Mouse (Mus musculus): ENCODE data around the gene Adcy6.
"Not testable (repeated sequence)": the region's sequence is repeated elsewhere in the genome, so short reads cannot be mapped to it uniquely, and the experiment has no call there.

The Adcy6 gene

DNA sequence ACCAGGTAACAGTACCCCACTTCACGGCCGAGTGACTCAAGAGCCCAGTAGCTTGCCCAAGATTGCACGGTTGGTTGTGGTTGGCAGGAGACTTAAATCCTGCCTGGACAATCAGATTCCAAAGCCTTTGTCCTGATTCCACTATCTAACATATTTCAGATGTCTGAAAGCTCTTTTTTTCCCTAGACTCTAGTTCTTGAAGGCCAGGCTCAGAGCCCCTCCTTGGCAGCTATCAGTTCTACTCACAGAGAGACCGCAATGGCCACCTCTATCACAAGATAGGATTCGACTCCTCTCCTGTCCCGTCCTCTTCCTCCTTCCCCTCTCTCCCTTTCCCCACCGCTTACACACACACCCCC lies 8.1 kb downstream of the Adcy6 start:
- no peak for DNase-seq

DNA sequence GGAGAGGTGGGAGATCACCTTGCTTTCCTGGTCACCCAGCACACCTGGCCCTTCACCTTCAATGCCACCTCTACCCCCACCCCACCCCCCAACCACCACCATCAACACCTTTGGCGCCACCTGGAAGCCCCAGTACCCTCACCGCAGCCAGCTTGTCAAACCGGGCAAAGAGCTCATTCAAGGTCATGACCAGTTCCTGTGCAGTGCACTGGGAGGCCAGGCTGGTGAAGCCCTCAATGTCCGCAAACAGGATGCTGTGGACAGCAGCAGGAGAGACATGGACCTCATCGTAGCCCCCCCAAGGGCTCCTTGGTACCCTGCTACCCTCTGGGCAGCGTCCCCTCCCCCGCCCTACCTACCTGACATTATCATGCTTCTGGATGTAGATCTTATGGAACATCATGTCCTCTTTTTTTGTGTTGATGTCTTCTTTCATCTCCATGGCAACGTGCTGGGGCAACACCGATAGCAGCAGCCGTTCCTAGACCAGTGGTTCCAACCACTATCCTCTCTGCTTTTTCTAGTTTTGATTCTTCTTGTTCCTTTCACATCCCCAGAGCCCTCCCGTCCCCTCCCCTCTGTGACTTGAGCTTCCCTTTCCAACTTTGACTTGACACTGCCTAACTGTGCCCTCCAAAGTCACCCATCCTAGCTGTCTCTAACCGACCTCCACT lies 9.7 kb downstream of the Adcy6 start:
- no peak for DNase-seq

DNA sequence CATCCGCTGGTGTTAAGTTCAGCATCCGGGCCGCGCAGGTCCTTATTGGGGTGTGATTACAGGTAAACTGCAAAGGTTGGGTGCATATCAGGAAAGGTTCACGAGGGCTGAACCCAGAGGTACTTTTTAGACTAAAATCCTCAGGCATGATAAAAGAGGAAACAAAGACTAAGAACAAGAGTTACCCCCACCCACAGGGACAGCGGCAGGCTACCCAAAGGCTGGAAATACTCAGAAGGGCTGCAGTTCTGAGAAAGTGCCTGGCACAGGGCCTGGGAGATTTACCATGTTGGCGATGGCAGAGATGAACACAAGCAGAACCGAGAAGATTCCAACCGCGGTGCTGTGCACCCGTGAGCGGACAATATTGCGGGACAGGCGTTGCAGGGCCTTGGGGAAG lies 13.3 kb downstream of the Adcy6 start:
- DNase-seq = no peak

DNA sequence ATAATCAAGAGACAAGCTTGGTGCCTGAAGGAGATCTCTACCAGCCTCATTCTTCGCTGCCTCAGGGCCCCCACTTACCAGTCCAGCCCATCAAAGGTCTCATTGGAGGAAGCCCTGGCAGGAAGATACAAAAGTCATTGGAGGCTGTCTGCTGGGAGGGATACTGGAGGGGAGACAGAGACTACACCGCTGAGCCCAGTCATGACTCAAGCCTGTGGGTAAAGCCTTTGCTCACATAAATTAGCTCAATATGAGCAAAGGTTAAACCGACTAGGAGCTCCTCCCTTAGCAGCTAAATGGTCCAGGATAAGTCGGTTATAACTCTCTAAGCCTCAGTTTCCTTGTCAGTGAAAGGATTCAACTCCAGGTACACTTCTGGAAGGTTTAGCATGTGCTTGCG lies 14.8 kb downstream of the Adcy6 start:
- DNase-seq = no peak

DNA sequence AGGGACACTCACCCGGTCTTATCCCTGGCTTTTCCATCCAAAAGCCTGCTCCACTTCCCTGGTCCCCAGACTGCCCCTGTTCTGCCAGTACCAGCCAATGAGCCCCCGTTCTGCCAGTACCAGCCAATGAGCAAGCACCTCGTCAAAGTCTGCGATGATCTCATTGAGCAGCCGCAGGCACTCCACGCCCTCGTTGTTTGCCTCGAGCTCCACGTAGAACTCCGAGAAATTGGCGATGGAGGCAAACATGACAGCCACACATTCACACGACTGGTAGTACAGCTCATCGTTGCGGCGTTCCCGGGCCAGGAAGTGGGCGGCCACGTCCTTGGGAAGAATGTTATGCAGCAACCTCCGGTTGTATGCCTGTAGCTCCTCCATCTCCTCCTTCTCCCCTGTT lies 15.7 kb downstream of the Adcy6 start:
- no peak for DNase-seq

DNA sequence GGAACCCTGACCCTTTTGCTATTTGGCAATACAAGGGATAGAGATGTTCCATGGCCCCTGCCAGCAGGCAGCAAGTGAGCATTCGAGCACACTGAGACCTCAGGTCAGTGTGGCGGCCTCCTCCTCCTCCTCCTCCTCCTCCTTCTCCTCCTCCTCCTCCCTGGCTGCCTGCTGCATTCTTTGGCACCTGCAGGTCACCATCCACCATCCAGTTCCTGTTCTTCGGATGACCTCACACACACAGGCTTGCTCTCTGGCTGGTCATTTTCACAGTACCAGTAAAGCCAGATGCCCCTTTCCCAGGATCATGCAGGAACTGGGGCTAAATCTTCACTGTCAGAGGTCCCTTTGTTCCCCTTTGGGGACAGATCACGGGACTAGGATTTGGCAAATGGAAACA lies 18.5 kb downstream of the Adcy6 start:
- no peak for DNase-seq

DNA sequence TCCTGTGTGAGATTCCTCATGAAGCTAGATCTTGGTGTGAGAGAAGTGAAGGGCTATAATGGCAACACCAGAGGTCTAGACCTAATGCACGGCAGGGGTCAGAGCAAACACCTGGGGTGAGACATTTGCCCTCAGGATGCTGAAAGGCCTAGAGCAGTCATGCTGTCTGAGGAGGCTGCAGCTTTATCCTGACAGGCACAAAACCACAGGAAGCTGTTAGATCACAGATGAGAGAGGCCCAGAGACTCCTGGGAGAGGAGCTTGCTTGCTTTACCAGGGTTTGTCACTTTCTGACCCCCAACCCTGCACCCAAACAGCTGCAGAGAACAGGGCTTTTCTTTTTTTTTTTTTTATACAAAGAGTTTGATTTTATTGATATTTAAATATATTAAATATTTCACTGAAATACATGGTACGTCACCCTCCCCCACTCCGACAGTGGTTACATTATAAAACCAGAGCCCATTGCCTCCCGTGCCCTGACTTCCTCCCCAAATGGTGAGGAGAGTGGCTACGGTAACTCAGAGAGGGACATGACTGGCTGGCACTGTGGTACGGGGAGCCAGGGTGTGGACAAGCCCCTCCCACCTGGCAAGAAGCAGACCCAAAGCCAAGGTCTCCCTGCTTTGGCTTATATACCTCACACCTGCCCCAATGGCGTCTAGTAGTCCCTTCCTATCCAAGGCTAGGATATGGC lies 20.1 kb downstream of the Adcy6 start:
- DNase-seq = no peak

DNA sequence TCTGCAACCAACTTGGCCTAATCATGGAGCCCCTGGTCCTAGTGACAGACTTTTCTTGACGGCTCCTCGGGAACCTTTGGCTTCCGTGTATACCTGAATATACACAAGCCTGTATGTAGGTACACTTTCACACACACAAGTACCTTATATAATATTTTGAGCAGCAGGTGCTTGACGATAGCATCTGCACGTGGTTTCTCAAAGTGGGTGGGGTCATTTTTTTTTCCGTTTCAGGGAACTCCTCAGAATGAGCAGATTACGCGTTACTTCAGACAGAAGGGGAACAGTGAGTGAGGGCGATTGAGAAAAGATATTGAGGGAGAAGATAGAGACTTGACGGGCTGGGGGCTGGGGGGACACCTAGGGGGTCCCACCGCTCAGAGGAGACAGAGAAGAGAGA lies 22.1 kb downstream of the Adcy6 start:
- DNase-seq = no peak

DNA sequence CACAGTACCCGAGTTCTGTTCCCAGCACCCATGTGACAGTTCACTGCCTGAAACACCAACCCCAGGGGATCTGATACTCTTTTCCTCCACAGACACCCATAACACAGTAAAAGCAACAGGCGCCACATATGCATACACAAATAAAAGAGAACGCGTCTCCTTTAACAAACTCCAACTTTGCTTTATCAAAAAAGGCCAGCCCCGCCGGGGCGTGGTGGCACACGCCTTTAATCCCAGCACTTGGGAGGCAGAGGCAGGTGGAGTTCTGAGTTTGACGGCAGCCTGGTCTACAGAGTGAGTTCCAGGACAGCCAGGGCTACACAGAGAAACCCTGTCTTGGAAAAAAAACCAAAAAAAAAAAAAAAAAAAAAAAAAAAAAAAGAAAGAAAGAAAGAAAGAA lies 23.7 kb downstream of the Adcy6 start:
- not testable (repeated sequence) for DNase-seq

DNA sequence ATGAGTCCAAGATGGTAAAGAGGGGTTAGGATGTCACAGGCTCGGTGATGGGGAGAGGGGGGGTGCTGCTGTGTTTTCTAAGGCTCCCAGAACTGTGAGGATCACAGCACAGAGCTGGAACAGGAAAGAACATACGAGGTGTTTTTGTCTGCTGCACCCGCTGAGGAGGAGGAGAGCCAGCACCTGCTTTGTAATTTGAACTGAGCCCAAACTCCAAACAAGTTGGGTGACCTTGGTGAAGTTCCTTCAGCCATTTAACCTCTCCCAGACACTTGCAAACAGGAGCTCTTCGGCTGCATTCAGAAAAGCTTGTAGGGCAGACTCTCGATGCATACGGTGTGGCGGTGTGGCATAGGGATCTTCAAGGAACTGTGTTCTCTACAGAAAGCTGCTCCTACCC lies 24.5 kb downstream of the Adcy6 start:
- DNase-seq = no peak

DNA sequence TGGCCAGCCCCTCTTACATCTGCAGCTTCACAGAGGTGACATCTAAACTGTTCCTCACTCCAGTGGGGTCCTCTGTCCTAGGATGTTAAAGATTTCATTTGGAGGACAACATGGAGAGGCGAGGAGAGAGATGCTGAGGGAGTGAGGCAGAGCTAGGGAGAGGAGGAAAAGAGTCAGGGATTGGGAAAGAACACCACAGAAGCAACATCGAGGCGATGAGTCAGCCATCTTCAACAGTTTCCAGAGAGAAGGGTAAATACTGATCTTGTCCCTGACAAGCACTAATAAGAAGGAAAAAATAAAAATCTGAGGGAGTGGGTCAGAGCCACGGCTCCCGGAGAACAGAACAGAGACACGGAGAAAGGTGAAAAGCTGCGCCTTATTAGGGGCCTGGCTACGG lies 26.9 kb downstream of the Adcy6 start:
- DNase-seq = no peak

DNA sequence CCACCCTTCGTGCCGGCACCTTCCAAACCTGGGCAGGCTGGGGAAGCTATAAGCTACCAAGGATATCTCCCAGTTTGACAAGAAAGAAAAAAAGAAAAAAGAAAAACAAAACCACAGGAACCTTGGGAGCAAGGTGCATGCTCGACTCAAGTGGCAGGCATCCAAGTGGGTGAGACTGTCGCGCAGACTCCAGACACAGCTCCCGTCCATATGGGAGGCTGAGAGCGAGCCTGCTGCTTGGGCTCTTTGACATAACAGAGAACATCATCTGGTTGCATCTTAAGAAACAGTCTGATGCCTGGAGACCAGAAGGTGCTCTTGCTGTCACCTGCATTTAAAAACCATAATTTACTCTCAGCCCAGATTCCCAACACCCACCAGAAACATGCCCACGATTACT lies 27.5 kb downstream of the Adcy6 start:
- DNase-seq = no peak

DNA sequence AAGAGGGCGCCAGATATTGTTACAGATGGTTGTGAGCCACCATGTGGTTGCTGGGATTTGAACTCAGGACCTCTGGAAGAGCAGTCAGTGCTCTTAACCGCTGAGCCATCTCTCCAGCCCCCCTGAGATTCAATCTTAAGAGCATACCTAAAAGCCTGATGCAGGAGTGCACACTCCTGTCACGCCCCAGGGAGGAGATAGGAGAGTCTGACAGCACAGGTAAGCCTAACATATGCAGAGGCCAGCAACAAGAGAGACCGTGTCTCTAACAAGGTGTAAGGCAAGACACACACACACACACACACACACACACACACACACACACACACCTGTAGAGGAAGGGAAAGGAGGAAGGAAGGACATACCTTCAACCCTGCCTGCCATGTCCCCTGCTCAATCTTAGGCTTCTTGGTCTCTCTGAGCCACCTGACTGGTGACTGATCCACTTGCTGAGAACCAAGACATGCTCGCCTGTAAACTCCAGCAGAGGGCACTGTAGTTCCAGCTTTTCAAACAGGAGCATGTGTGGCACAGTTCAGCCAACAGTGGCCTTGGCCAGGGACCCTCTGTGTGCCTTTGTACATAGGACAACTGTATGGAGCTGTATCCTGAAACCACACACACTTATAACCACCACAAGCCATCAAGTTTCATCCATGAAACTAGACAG lies 29.9 kb downstream of the Adcy6 start:
- peak; percentile 93 for DNase-seq

DNA sequence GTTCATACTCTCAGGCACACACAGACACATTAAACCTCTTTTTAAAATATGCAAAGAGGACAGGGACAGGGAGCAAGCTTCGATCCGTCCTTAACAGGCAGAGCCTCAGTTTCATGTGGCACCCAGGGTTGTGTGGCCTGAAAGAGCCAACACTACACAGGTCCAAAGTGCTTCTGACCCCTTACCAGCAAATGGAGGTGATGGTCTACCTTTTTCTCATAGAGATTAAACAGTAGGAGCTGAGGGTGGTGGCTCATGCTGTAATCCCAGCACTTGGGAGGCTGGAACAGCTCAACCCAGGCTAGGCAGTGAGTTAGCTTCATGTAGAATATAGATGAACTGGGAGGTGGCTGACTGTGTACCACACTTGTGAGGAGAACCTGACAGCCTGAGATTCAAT lies 30.6 kb downstream of the Adcy6 start:
- DNase-seq = no peak

DNA sequence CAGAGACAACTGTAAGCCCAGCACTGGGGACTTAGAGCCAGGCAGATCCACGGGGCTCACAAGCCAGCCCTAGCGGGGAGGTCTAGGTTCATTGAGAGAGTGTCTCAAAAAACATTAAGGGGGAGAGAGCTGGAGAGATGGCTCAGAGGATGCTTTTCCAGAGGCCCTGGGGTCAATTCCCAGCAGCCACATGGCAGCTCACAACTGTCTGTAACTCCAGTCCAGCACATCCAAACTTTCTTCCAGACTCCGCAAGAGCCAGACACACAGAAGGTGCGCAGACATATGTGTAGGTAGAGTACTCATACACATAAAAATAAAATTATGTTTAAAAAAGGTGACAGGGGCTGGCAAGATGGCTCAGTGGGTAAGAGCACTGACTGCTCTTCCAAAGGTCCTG lies 36.6 kb downstream of the Adcy6 start:
- DNase-seq = no peak

DNA sequence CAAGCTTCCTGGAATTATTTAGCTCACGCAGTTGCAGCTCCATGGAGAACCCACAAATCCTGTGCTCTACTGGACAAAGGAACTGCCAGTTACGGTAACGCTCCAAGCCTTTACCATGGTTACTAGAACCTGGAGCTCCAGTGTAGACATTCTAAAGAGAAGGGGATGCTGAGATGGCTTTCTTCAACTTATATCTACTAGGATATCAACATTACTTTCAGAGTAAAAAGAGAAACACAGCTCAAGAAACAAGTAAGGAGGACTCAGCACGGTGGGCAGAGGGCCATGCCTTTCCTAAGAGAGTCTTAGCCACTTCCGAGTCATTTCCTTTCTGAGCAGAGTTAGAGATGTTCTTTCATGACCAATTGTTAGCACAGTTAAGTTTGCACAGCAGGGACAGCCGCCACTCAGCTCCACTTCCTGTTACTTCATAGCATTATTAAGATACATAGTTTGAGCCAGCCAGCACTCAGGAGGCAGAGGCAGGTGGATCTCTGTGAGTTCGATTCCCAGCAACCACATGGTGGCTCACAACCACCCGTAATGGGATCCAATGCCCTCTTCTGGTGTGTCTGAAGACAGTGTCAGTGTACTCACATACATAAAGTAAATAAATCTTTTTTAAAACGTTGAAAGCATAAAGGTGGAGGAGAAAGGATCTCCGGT lies 38.9 kb downstream of the Adcy6 start, which contains the start of the genes Ccnt1 and 4930415O20Rik:
Gene Ccnt1 (minus strand): TSS at position 51 of the 666 bp plus-strand sequence.
Gene 4930415O20Rik (plus strand): TSS at position 132 of the 666 bp plus-strand sequence.
- DNase-seq = no peak

DNA sequence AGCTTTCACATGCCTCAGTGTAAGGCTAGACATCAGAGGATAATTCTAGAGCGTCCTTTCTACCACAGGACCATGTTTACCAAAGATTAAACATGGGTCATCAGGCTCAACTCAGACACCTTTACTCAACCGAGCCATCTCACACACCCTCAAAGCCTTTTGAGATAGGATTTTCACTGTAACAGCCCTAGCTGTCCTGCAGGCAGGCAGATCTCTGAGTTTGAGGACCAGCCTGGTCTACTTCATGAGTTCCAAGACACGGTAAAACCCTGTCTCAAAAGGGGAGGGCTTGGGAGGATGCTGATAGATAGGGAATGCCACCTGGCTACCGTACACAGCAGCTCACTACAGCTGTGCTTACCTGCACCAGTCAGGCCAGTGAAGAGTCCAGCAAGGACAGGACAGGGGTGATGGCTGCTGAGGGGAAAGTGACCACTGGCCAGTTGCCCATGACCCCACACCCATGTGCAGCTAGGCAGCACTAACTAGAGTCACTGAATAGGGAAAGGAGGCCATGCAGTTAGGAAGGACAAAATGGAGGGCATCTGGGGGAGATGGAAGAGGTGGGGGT lies 40.0 kb downstream of the Adcy6 start:
- no peak for DNase-seq

DNA sequence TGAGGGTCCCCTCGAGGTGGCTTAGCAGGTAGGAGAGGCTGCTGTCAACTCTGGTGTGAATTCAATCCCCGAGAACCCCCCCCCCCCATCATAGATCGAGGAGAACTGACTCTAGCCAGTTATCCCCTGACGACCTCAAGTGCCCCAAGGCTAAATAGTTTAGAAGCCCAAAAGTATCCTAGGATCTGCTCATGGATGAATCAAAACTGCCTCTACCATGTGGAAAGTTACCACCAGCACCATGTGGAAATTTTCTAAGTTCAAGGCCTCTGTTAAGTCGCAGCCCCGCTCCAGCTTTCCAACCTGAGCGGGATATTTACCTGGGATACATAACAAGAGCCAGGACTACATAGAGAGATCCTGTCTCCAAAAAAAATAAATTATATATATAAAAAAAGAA lies 40.7 kb downstream of the Adcy6 start:
- DNase-seq = no peak

DNA sequence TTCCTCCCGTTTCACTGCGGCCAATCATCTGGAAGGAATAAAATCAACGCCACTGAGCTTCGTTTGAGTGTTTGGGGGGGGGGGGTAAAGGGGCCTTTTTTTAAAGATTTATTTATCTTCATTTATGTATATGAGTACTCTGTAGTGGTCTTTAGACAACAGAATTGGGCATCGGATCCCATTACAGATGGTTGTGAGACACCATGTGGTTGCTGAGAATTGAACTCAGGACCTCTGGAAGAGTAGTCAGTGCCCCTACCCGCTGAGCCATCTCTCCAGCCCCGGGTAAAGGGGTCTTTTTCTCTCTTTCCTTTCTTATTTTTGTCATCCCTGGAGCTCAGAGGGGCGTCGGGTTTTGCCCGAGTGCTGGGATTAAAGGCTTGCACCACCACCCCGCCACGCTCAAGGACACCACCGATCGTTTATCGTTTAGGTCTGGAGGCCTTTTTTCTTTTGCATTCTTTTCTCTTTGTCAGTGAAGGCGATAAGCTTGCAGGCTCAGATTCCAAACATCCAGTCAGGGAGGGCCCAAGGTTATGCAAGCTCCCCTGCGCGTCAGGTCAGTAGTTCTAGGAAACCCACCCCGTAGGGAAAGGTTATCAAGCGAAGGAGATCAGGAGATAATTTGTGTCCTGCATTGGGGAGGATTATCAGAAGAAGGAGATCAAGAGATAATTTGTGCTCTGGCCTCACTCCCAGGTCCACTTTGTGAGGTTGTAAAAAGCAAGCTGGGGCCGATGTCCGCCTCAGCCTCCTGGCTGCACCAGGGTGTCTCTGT lies 41.4 kb downstream of the Adcy6 start:
- DNase-seq = no peak

DNA sequence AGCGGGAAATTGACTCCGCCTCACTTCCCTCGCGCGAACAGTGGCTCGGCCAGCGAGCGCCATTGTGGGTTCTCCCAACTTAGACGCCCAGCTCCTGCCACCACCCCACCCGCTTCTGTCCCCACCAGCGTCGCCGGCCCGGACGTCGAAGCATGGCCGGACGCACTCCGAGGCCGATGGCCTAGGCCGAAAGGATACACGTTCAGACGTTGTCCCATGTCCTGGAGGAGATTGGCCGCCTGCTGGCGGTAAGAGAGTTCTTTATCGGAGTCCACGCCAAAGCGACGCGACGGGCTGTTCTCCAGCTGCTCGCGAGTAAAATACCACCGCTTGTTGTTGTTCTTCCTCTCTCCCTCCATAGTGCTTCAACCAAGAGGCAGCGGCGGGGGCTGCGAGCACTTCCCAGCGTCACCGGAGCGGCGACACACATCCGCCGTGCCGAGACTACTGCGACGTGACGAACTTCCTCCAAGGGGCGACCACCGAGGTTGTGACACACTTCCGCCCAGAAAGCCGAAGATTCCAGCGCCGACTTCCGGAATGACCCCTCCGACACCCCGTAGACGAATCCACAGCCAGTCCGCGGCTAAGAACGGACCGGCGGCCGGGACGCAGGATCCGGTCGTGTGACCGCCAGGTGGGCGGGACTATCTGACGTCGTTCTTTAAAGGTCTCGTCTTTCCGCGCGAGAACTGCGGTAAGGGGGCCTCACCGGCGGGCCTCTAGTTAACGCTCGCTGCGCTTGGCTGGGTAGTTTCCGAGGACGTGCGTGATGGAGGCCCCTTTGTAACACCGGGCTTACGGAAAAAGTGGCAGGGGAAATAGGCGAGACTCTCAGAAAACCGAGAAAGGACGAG lies 42.4 kb downstream of the Adcy6 start:
- DNase-seq = peak; percentile 99

DNA sequence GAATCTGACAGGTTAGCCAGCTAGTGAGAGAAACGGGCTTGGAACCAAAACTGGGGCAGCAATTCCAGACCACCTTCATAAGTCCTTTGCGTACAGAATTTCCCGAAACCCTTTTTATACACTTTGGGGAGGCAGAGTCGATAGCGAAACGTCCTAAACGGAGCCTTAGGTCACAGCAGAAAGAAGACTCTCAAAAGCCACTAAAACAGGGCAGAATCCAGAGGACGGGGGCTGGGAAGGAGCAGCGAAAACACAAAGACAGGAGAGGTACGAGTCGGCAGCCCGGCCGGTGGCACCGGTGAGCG lies 43.0 kb downstream of the Adcy6 start:
- DNase-seq = no peak

DNA sequence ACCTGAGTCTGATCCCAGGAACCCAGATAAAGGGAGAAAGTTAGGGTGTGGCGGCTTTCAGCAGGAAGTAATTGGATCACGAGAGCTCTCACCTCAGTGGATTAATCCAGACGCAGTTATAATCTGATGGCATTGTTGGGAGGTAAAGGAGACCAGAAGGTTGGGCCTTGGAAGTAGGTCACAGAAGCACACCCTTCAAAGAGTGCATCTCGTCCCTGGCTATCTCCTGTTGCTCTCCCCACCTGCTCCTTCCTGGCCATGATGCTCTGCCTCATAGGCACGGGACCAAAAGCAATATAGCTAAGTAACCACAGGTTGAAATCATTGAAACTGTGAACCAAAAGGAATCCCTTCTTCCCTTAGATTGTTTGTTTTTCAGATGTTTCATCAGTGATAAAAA lies 52.7 kb downstream of the Adcy6 start:
- DNase-seq = no peak
